Mouse (Mus musculus): ENCODE data around the gene Rnf2. TPM values are rescaled to one million over a fixed set of nuclear protein-coding genes. Genes with fewer than 3 reads are reported as not detected.
A peak's percentile ranks its signal among the peaks of the same experiment; 100 is the strongest.

Gene Rnf2
- polyA plus RNA-seq, 1 experiment = not detected

DNA sequence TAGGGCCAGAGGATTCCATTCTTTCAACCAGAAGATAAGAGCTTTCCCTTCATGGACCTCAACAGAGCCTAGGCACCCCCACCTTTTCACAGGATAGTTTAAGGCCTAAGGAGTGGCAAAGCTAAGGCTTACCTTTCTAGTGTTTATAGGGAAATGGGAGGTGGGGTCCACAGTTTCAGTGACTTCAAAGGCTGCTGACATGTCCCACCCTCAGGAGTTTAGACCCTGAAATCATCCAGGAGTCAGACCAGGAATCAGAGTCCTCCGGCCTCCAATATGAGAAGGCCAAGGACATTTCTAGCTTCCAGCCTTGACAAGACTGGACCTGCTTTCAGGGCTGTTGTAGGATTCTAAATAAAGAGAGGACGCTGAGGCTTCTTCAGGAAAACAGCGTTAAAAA, 16.1 kb upstream of the Rnf2 start:
- WGBS = 95% methylated on average over 3 of the region's 3 CpGs
- Histone ChIP-seq H3K4me3 (ENCODE audit: insufficient read depth, low read depth, low read length) (no peak overlapping the region), H3K27ac (ENCODE audit: insufficient read depth, low read depth, low read length) (no peak overlapping the region), H3K4me1 (ENCODE audit: control insufficient read depth, insufficient read depth, low read length) (no peaks in the 10 kb centered on the region)
- TF ChIP-seq CTCF (IDR thresholded peaks at IDR 0.05; ENCODE audit: insufficient read depth, low read depth, low read length) (no peak), POLR2A (IDR thresholded peaks at IDR 0.05; ENCODE audit: insufficient read depth, low read depth, low read length) (no peak)

DNA sequence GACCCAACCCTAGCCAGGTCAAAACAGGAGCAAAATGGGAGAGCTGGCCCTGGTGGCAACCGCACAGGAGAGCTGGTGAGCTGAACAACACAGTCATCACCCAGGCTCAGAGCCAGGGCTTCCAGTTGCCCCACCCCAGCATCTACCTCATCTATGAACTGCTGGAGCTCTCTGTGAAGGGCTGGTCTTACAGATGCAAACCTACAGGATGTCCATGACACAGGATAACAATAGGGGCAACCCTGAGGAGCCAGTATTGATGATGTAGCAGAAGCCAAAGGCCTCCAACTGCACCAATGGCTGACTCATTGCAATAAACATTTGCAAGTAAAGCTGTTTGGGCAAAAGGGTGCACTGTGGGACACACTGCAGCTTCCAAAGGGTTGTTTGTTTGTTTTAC, 15.0 kb upstream of the Rnf2 start:
- H3K27ac ChIP-seq (ENCODE audit: insufficient read depth, low read depth, low read length) = no peak overlapping the region
- 91% methylated on average over 1 of the region's 1 CpGs for WGBS
- no peak overlapping the region for H3K4me3 ChIP-seq (ENCODE audit: insufficient read depth, low read depth, low read length)
- no peaks in the 10 kb centered on the region for H3K4me1 ChIP-seq (ENCODE audit: control insufficient read depth, insufficient read depth, low read length)
- no peak for TF ChIP-seq POLR2A (IDR thresholded peaks at IDR 0.05; ENCODE audit: insufficient read depth, low read depth, low read length)
- no peak for TF ChIP-seq CTCF (IDR thresholded peaks at IDR 0.05; ENCODE audit: insufficient read depth, low read depth, low read length)

DNA sequence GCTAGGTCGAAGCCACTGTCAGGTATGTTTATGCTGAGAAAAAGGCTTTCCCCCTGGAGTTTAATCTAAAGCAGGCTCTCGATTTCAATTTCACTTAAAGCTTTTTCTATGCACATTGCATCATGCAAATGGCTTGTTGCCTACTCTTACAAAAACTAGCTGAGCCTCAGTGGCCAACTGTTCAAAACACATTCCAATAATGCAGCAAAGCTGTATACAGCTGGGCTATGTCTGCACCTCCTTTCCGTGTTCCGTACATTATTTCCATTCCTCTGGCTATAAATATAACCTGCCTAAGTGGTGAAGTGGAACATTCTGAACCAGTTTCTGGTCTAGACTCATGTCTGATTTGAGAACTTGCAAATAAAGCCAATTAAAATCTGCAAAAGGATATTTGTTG, 13.4 kb upstream of the Rnf2 start:
- Histone ChIP-seq H3K4me3 (ENCODE audit: insufficient read depth, low read depth, low read length) (no peak overlapping the region), H3K27ac (ENCODE audit: insufficient read depth, low read depth, low read length) (no peak overlapping the region), H3K4me1 (ENCODE audit: control insufficient read depth, insufficient read depth, low read length) (no peaks in the 10 kb centered on the region)
- no peak for TF ChIP-seq POLR2A (IDR thresholded peaks at IDR 0.05; ENCODE audit: insufficient read depth, low read depth, low read length)
- TF ChIP-seq CTCF (IDR thresholded peaks at IDR 0.05; ENCODE audit: insufficient read depth, low read depth, low read length) = no peak
- 72% methylated on average over 4 of the region's 4 CpGs for WGBS

DNA sequence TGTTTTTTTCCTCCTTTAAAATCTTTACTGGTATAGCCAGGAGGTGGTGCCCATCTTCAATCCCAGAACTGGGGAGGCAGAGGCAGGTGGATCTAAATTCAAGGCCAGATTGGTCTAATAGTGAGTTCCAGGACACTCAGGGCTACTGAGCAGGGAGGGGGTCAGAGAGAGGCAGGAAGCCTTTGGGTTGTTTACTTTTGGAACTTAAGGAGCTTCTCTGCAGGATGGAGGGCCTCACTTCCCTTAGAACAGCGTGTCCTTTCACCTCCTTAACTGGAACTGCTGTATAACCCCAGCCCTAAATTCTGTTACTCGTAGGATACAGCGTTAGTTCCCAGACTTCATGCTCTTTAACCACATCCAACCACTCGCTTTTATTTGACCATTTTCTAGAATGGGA, 10.1 kb upstream of the Rnf2 start:
- TF ChIP-seq CTCF (IDR thresholded peaks at IDR 0.05; ENCODE audit: insufficient read depth, low read depth, low read length) (no peak), POLR2A (IDR thresholded peaks at IDR 0.05; ENCODE audit: insufficient read depth, low read depth, low read length) (no peak)
- no peak overlapping the region for H3K4me3 ChIP-seq (ENCODE audit: insufficient read depth, low read depth, low read length)
- 85% methylated on average over 4 of the region's 4 CpGs for WGBS
- H3K4me1 ChIP-seq (ENCODE audit: control insufficient read depth, insufficient read depth, low read length) = no peaks in the 10 kb centered on the region
- no peak overlapping the region for H3K27ac ChIP-seq (ENCODE audit: insufficient read depth, low read depth, low read length)

DNA sequence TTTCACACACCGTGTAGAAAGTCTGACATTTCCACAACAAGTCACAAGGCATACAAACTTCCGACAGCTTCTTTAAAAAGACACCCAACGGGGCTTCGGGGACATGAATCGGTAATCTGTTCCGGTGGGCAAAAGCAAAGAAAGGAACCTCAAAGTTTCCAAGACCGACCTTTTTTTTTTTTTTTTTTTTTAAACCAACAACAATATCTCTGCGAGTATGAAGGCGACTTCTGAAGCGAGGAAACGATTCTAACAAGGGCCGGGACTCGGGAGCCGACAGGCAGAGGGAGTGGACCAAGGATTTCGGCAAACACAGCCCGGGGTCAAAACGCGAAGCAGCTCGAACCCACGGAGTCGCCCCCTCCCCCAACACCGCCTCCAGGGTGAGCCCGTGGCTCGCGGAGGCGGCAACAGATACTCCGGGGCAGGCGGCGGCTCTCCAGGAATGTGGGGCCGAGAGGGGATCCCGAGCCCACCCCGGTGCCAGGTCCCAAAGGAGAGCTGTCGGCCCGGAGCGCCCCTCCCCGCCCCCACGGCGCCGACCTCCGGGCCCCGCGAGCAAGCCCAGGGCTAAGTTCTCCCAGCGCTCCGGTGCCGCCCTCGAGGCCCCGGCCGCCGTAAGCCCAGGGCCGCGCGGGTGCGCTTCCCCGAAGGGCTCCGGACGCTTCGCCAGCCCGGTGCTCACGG, 797 bp downstream of the Rnf2 start:
- under 1% methylated on average over 52 of the region's 59 CpGs for WGBS
- H3K4me1 ChIP-seq (ENCODE audit: control insufficient read depth, insufficient read depth, low read length) = no peaks in the 10 kb centered on the region
- H3K4me3 ChIP-seq (ENCODE audit: insufficient read depth, low read depth, low read length) = peak overlapping the region; percentile 70
- H3K27ac ChIP-seq (ENCODE audit: insufficient read depth, low read depth, low read length) = 0 out of 2 replicates have a peak overlapping the region, but pooled peaks have one; percentile 2
- TF ChIP-seq POLR2A (IDR thresholded peaks at IDR 0.05; ENCODE audit: insufficient read depth, low read depth, low read length) = no peak
- no peak for TF ChIP-seq CTCF (IDR thresholded peaks at IDR 0.05; ENCODE audit: insufficient read depth, low read depth, low read length)

DNA sequence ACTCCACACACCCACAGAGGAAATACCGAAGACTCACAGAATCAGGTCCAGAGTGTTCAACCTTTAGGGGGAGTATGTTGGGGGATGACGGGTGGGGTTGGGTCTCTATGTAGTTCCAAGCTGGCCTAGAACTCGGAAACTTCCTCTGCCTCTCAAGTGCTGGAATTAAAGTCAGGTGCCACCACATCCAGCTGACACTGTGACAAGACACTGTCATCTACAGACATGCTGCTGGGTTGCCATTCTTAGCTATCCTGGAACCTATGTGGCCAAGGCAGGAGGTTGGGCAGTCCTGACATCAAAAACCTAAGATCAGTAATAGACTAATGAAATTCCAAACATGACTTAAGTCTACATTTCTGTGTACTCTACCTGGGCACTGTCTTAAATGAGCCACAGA, 2.4 kb downstream of the Rnf2 start:
- 84% methylated on average over 3 of the region's 3 CpGs for WGBS
- TF ChIP-seq POLR2A (IDR thresholded peaks at IDR 0.05; ENCODE audit: insufficient read depth, low read depth, low read length) (no peak), CTCF (IDR thresholded peaks at IDR 0.05; ENCODE audit: insufficient read depth, low read depth, low read length) (no peak)
- H3K4me1 ChIP-seq (ENCODE audit: control insufficient read depth, insufficient read depth, low read length) = no peaks in the 10 kb centered on the region

DNA sequence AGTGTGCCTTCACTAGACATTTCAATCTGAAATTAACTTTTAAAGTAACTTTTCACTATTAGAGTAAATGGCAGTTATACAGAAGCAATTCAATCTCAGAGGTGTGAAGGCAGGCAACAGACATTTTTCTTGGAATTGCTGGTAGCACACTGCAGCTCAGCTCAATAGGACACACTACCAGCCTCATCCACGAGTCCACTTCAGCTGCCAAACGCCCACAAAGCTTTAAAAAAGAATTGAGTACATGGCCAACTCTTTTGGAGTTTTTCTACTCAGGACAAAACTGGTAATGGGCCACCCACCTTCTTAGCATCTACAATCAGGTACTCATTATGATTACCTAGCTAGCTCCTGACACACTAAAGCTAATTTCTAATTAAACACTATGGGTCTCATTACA, 2.8 kb downstream of the Rnf2 start:
- Histone ChIP-seq H3K4me1 (ENCODE audit: control insufficient read depth, insufficient read depth, low read length) (no peaks in the 10 kb centered on the region), H3K4me3 (ENCODE audit: insufficient read depth, low read depth, low read length) (no peak overlapping the region), H3K27ac (ENCODE audit: insufficient read depth, low read depth, low read length) (no peak overlapping the region)
- TF ChIP-seq POLR2A (IDR thresholded peaks at IDR 0.05; ENCODE audit: insufficient read depth, low read depth, low read length) = no peak
- TF ChIP-seq CTCF (IDR thresholded peaks at IDR 0.05; ENCODE audit: insufficient read depth, low read depth, low read length) = no peak
- WGBS = 42% methylated on average over 2 of the region's 2 CpGs

More for the DNA sequence above, 2.4 kb downstream of the Rnf2 start:
- Histone ChIP-seq H3K4me3 (ENCODE audit: insufficient read depth, low read depth, low read length) (no peak overlapping the region), H3K27ac (ENCODE audit: insufficient read depth, low read depth, low read length) (no peak overlapping the region)

DNA sequence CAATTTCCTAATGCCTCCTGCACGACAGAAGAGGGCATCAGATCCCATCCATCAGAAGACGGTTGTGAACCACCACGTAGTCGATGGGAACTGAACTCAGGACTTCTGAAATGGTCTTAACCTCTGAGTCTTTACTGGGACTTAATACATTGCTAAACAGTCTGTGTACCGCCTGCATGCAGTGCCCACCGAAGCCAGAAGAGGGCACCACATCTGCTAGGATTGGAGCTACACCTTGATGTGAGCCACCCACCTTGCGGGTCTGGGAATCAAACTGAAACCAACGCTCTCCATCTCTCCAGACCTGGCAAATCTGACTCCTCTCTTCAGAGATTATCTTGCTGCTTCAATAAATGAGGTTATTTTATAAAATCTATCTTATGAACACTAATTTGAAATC, 3.7 kb downstream of the Rnf2 start:
- 93% methylated on average over 8 of the region's 8 CpGs for WGBS
- Histone ChIP-seq H3K4me3 (ENCODE audit: insufficient read depth, low read depth, low read length) (no peak overlapping the region), H3K4me1 (ENCODE audit: control insufficient read depth, insufficient read depth, low read length) (no peaks in the 10 kb centered on the region), H3K27ac (ENCODE audit: insufficient read depth, low read depth, low read length) (no peak overlapping the region)
- TF ChIP-seq POLR2A (IDR thresholded peaks at IDR 0.05; ENCODE audit: insufficient read depth, low read depth, low read length) (no peak), CTCF (IDR thresholded peaks at IDR 0.05; ENCODE audit: insufficient read depth, low read depth, low read length) (no peak)

DNA sequence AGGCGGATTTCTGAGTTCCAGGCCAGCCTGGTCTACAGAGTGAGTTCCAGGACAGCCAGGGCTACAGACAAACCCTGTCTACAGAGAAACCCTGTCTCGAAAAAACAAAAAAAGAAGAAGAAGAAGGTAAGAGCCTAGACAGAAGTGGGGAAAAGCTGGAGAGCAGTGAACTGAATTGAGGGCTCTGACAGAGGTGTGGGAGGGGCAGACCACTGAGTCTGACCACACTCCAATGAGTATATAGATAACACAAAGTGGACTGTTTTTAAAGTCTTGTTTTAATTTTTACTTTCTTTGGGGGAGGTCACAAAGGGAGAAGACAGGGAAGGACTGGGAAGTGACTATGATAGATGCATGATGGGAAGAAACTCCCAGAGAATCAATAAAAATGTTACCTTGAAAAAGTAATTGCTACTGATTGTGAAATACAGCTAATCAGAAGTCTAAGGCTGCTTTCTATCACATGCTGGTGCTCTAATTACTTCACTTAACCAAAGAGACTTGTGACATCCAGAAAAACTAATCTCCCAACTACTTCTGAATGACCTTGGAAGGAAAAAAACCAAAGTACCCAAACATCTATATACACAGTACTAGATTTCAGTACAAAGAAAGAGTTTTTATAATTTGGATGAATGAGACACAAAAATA, 5.0 kb downstream of the Rnf2 start:
- H3K27ac ChIP-seq (ENCODE audit: insufficient read depth, low read depth, low read length) = no peak overlapping the region
- TF ChIP-seq CTCF (IDR thresholded peaks at IDR 0.05; ENCODE audit: insufficient read depth, low read depth, low read length) = no peak
- TF ChIP-seq POLR2A (IDR thresholded peaks at IDR 0.05; ENCODE audit: insufficient read depth, low read depth, low read length) = no peak
- H3K4me3 ChIP-seq (ENCODE audit: insufficient read depth, low read depth, low read length) = no peak overlapping the region
- no peaks in the 10 kb centered on the region for H3K4me1 ChIP-seq (ENCODE audit: control insufficient read depth, insufficient read depth, low read length)
- 93% methylated on average over 2 of the region's 2 CpGs for WGBS
